Mouse (Mus musculus) heart, adult 18-20 months (tissue): ENCODE data around the gene Cul4a. TPM values are rescaled to one million over a fixed set of nuclear protein-coding genes. Genes with fewer than 3 reads are reported as not detected.
A peak's percentile ranks its signal among the peaks of the same experiment; 100 is the strongest.

Experiments
- DNase-seq, 2 experiments: peaks; one replicate each; pipeline ENCODE4 v3.0.0; 2021 to 2022; ENCODE audit warnings: mixed read lengths in 1 of 2
- total RNA-seq, 2 experiments: library from RNA; stranded (reverse); gene quantifications; 2 replicates each; pipeline ENCODE4 v1.2.3; 2021

The Cul4a gene
- total RNA-seq, 2 experiments from 2014 or later: 80.1 to 85.0 TPM

DNA sequence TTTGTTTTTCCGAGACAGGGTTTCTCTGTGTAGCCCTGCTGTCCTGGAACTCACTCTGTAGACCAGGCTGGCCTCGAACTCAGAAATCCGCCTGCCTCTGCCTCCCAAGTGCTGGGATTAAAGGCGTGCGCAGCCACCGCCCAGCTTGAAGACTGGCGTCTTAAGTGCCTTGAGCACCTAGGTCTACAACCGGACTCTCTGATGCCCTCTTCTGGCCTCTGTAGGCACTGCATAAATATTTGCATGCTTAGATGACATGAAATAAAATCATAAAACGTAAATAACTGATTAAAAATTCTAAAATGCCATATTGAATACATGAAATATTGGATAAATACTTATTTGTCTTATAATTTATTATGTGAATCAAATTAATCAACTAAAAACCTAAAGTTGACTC is 26.8 kb downstream of the Cul4a start:
- peak; percentile 37 to 79 for DNase-seq

DNA sequence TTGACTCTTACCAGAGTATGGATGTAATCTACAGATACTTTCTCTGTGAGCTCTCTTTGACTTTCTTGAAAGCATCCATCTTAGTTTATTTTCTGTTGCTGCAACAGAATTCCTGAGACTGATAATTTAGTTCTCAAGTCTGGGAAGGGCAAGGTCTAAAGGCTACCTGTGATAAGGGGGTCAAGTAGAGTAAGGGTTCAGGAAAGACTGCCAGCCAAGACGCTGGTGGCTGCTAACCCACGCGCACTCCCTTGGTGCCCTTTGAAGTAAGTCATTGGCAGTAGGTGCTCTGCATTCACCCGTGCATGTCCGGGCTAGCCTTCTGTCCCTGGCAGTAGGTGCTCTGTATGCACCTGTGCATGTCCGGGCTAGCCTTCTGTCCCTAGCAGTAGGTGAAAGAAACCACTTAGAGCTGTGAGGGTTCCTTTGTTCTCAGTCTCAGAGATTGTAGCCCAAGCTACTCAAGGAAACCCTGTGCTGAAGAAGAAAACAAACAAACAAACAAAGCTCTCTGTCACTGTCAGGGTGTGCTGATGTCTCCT is 34.3 kb downstream of the Cul4a start:
- no peak for DNase-seq

DNA sequence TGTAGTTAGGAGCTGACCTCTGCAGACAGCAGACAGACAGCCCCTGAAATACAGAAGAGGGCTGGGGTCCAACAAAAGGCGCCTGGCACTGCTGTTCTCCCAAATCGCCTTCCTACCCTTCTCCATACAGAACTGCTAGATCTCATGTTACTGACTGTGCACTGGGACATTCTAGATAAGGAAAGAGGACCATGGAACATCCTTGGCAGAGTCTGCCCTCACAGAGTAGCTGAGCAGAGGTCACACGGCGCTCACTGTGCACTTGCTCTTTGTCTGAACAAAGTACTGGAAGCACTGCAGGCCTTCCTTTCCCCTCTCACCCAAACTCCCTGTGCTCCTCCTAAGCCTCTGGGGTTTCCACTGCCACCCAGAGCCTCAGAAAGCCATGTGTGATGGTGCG is 36.3 kb downstream of the Cul4a start:
- DNase-seq: no peak

DNA sequence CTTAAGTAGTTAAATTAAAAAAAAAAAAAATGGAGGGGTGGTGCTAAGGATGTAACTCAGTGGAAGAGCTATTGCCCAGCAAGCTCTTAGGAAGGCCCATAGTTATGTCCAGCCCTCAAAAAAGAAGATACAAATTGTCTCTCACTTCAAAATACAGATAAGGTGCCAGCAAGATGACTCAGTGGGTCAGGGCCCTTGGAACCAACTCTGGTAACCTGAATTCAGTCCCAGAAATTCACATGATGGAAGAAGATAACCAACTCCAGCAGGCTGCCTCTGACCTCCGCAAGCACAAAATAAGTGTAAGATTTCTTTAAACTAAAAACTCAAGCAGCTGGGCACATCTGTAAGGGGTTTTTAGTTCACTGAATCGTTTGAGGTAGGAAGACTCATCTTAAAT is 43.1 kb downstream of the Cul4a start:
- DNase-seq: no peak

DNA sequence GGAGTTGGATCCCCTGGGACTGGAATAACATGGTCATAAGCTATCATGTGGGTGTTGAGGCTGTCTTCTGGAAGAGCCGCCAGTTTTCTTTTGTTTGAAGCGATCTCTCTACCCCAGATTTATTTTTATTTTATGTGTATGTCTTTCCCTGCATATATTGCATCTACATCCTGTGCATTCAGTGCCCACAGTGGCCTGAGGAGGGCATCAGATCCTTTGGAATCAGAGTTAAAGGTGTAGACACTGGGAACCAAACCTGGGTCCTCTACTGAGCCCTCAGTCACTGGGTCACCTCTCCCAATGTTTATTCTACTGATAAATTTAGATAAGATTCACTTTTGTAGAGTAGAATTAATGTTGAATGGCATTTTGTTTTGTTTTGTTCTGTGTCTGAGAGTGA is 43.9 kb downstream of the Cul4a start:
- DNase-seq: no peak

DNA sequence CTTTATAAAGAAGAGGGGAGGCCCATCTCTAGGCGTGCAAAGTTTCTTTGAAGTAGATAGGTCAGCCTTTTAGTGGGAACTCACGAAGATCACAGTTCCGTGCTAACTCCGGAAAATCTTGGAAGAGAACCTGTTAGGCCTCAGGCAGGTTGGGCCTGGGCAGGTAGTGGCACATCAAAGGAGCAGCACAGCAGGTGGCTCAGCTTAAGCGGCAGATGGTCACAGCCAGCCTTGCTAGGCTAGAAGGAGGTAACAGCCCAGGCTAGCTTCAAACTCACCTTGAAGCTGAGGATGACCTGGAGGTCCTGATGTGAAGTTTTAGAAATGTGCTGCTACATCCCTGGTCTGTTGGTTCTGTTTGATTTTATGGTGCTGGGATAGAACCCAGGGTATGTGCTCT is 44.4 kb downstream of the Cul4a start:
- no peak for DNase-seq

DNA sequence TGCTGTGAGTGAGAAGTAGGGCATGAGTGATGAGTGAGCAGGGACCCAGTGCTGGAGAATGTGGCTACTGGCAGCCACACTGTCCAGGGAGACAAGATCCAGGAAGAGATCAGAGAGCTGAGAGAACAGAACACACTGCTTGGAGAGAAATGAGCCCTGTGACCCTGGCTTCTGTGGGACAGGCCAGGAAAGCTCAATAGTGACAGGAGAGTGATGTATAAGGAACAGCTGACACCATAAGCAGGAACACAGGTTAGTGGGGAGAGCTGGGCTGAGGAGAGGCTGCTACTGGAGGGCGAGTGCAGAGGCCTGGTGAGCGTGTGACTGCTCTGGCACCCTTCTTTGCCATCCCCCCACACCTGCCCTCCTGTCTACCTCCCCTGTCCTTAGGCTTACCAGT is 45.5 kb downstream of the Cul4a start:
- DNase-seq: no peak

DNA sequence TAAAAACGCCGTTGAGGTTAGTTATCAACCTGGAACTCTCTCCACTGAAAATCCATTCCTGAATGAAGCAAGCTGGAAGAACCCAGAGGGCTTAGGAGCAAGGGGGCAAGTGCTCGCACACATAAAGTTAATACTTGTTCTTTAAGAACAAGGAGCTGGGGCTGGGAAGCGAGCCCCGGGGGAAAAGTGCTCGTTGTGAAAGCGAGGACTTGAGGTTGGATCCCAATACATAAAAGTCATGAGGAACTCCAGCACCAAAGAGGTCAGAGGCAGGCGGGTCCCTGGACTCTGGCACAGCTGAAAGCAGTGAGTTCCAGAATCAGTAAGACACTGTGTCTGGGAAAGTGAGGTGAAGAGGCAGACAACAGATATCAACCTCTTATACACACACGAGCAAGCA is 48.7 kb downstream of the Cul4a start:
- no peak for DNase-seq

DNA sequence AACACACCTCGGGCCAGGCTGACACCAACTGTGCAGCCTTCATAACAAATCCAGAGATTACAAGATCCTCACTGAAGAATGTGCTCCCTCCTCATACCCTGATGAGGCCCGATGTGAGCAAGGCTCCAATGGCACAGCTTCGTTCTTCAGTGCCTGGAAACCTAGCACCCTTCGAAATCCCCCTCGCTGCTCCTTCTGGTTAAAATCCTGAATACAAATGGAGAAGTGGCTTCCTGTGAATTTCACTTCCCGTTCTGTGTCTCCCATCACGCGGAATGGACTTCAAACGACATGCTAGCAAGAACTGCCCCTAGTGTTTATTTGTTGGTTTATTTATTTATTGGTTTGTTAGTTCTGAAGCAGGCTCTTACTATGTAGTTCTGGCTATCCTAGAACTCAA is 49.9 kb downstream of the Cul4a start:
- peak in 1 of 2 experiments; percentile 49 for DNase-seq

DNA sequence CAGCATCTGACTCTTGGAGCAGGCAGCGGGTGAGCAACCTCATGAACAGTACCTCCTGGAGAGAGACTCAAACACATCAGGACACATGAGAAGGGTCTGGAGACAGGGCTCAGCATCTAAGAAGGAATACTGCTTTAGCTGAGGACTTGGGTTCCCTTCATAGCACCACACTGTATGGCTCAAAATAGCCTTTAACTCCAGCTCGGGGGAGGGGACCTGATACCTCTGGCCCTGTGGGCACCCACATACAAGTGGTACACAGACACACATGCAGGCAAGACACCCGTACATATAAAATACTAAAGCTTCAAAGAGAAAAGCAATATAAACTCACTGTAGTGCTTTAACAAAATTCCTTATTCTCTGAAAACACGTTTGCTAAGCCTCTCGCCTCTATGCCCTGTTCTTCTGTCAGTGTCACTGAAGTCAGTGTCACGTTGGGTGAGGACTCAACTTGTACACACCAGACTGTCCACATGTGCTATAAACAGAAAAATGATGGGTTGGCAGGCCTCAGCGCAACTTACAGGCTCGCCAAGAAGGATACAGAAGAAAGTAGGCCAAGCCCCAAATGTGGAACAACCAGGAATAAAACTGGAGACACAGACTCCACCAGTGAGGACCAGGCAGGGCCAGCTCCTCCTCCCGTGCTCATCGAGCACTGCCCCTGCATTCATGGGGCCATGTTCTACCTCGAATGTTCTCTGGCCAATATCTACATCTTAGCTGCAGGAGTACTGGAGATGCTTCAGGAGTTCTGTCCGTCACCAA is 51.1 kb downstream of the Cul4a start:
- peak; percentile 54 to 69 for DNase-seq

DNA sequence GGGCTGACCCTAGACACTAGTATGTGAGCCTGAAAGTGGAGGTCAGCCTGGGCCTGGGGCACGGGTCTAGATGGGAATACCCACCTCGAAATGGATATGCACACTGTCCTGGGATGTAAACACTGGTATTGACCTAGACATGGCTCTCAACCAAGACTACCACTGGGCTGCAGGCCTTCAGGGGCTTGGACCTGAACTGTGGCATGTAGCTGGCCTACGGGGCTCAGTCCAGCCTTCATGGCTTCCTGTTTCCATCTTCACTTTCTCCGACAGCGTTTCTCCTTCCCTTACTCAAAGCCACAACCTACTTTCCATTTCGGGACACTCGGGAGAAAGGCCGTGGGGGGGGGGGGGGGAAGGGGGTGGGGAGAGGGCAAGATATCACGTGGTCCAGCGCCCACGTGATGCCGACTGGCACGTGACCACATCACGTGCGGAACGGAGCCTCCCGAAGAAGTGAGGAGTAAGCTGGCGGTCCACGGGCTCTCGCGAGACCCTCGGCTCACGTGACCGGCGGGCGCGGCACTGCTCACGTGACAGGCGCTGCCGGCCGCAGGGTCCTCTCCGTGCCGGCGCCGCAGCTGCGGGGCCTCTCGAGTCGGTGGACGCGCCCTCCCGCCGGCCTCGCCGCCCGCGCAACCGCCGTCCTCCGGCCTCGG is 53.4 kb downstream of the Cul4a start, which contains the start of gene Lamp1:
Gene Lamp1 (plus strand): TSS at position 444 of the 659 bp plus-strand sequence.
- peak; percentile 99 for DNase-seq

DNA sequence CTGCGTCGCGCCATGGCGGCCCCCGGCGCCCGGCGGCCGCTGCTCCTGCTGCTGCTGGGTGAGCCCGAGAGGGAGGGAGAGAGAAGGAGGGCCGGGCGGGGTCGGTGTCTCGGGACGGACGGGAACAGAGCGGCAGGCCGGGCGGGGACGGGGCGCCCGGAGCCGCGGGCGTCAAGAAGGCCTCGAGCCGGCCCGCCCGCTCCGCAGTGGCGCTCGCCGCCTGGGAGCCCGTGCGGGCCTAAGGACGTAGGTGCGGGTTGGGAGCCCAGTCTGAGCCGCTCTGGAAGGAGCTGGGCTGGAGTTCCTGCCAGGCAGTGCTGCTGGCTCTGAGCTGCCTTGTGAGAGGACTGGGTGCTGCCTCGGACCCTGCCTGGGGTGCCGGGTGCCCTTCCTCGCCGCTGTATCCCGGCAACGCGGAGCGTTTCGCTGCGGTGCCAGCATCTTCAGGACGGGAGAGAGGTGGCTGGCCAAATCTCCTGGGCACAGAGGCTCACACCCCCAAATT is 54.0 kb downstream of the Cul4a start:
- DNase-seq: no peak

DNA sequence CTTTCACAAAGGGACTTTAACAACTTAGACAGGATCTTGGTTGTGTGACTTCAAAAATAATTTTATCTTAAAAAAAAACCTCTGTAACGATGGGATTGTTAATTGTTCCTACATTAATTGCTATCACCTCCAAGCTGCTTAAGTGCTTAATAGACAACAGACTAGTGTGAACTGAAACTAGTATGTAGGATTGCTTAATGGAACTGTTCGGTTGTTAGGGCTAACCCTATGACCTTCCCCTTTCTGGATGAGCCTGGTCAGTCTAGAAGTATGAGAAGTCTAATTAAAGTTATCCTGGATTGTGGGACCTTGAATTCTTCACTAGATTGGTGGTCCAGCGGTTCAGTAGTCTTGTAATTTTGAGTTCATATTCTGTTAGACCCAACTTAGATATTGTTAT is 55.3 kb downstream of the Cul4a start:
- no peak for DNase-seq

DNA sequence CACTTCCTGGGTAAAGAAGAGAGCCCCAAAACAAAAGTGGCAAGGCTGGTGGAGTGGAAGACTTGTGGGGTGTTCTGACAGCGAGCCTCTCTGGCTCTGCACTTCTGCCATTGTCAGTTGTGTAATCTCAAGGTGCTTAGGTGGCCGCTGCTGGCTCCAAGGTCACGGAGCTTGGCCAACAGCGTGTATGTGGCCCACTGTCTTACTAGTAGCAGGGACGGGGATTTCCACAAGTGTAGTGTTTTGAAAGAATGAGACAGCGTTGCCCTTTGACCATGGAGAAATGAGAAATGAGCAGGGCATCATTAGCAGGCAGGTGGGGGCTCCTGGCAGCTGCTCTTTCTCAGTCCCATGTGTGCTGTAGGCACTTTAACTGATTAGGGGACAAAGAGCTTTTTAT is 56.7 kb downstream of the Cul4a start:
- DNase-seq: no peak

DNA sequence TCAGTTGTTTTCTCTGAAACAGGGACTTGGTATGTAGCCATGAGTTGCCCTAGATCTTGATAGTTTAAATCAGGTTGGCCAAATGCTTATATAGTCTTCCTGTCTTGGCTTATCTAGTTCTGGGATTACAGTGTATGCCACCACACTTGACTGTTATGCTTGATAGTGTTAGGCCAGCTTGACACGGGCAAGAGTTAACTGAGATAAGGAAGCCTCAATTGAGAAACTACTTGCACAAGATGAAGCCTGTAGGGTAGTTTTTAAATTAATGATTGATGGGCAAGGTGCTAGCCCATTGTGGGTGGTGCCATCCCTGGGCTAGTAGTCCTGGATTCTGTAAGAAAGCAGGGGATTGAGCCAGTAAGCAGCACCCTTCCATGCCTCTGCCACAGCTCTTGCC is 58.1 kb downstream of the Cul4a start:
- no peak for DNase-seq

DNA sequence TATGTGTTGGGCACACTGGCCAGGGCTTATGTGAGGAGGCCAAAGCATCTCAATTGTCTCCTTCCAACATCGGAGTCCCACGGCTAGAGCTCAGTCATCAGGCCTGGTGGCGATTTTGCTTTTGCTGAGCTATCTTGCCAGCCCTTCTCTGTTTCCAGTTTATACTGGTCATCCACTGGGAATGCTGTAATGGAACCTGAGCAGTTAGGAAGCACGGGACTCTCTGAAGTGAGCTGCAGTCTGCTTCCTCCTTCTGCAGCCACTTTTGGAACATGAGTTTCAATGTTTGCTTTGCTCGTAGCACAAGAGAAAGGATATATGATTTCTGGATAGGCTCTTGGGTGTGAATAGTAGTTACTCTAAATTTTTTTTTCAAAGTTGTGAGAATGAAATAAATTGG is 58.9 kb downstream of the Cul4a start:
- DNase-seq: no peak

DNA sequence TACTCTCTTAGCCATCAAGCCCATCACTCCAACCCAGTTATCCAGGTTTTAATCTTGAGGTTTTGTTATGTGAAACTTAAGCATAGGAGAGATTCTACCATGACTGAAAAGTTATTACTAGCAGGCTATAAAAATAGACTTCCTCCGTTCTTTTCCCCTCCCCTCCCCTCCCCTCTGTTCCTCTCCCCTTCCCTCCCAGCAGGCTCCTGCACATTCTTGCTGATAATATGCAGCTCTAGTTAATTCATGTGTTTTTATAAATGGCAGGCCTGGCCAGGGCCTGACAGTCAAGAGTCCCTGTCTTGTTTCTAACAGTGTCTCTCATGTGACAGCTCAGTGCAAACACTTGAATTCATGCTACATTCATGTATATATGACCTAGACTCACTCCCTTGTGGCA is 65.1 kb downstream of the Cul4a start:
- no peak for DNase-seq

DNA sequence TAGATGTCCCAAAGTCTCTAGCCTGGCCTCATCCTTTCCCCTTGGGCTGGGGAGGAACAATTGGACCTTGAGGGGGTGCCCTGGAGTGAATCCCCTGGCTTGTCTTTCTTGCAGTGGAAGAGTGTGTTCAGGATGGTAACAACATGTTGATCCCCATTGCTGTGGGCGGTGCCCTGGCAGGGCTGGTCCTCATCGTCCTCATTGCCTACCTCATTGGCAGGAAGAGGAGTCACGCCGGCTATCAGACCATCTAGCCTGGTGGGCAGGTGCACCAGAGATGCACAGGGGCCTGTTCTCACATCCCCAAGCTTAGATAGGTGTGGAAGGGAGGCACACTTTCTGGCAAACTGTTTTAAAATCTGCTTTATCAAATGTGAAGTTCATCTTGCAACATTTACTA is 68.9 kb downstream of the Cul4a start:
- DNase-seq: no peak

DNA sequence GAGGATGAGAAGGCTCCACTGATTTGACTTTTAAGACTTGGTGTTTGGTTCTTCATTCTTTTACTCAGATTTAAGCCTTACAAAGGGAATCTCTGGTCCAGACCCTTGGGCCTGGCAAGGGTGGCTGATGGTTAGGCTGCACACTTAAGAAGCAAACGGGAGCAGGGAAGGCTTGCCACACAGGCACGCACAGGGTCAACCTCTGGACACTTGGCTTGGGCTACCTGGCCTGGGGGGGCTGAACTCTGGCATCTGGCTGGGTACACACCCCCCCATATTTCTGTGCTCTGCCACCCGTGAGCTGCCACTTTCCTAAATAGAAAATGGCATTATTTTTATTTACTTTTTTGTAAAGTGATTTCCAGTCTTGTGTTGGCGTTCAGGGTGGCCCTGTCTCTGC is 69.4 kb downstream of the Cul4a start:
- DNase-seq: no peak

DNA sequence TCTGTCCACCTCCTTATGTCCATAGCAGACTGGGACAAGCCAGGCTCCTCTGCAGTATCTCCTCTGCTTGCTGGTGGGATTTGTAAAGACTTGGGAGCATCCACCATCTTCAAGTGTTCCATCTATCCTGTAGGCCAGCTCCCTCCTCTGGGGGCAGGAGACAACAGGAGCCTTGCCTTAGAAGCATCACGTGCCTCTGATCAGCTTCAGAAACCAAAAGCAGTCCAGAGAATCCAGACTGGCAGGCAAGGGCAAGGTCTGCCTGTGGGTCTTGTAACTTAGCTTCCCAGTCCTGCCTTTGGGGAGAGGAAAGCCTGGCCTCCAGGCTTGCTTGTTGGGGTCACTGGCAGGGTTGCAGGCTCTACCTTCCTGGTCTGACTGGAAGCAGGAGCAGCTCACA is 70.2 kb downstream of the Cul4a start:
- DNase-seq: no peak

DNA sequence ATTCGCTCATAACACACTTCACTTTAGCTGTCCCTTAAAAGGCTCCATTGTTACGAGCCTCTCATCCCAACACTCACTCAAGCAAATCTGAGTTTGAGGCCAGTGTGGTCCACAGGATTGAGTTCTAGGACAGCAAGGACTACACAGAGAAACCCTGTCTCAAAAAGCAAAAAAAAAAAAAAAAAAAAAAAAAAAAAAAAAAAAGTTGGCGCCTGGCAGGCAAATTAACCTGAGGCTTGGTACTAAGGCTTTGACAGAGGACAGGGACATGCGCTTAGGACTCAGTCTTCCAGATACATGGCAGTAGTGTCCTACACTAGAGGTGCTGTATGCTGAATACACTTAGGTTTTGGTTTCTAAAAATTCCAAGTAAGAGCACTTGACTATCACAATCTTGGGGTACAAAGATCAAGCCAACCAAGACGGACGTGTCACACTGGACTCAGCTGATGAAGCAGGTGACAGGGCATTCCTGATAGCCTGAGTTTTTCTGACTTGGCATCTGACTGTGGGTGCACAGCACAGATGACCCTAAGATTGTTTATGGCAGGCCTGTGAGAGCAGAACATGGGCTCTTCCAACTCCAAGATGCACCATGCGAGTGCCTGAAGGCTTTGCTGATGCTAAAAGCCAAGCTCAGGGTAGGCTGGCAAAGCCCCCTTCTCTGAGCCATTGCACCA is 71.9 kb downstream of the Cul4a start:
- no peak for DNase-seq

DNA sequence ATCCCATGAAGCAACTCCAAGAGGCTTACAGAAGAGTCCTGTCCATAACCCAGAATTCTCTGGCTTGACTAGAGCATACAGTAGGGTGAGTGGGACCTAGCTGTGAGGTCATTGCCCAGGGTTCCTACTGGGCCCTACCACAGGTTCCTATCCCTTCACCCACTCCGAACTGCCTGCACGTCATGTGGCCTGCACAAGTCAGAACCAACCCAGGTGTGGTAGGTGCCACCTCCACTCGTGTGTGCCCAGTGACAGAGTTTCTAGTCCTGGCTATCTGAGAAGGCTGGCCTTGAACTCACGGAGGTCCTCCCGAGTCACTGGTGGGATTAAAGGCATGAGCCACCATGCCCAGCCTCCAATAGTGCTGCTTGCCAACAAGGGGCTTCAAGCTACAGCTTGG is 72.7 kb downstream of the Cul4a start:
- no peak for DNase-seq

DNA sequence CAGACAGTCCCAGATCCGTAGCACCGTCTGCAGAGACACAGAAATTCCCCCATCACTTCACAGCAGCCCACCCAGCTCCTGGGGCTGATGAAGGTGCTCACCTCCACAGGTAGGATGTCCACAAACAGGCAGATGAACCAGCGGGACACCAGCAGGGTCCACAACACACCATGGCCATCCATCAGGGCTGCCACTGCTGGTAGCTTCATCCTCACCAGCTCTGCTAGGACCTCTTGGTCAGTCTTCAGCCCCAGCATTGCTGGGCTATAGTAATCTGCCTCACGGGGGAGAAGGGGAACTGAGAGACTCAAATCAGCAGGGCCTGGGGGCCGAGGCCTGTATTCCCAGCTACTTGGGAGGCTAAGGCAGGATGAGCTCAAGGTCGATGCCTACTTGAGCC is 74.1 kb downstream of the Cul4a start:
- no peak for DNase-seq
